Comparison of ENCODE assay signal across 8 mouse cellular contexts in the genomic region with DNA sequence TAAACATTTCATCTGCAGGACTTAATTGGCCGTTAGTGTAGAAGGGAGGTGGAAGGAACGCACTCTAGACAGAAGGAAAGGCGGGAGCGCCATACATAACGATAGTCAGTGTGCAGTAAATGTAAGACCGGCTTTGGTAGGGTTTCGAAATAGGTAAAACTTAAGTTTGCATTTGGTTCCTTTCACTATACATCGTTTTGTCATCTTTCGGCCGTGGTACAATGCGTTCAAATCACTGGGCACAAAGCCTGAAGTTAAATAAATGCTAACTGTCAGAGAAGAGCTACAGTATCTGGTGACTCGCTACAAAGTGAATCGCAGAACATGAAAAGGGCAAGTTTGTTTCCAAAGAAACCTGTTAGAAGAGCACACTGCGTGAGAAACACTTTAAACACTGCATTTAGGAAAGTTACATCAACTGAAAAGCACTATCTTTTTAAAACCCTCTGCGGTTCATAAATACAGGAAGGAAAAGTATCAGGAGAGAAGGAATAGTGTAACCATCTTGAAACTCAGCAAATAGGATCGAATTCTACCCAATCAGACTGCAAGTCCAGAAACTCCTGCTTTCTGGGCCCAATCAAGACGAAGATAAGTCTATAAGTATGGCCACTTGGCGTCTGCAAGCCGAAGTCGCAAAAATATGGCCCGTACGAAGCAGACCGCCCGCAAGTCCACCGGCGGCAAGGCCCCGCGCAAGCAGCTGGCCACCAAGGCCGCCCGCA. TPM values are rescaled to one million over a fixed set of nuclear protein-coding genes. Genes with fewer than 3 reads are reported as not detected.
A peak's percentile ranks its signal among the peaks of the same experiment; 100 is the strongest.
DNase-seq lines count a peak whose midpoint lies in the region; TF ChIP-seq lines count a peak whose summit lies in the region.

Hist2h3b (plus strand) TSS at position 604 of the 725 bp plus-strand sequence.

- DNase-seq in adipocyte (ENCODE audit: low spot score): peak; percentile 90
- peak; percentile 66 for DNase-seq in gastrocnemius, postnatal 10 days
- peak; percentile 88 for DNase-seq in induced T-regulatory cell, adult 2 months (ENCODE audit: low read depth)
- DNase-seq in left cerebral cortex, adult 8-10 months (ENCODE audit: low spot score in 2 of 2): peak; percentile 74 to 84
- peak; percentile 60 for DNase-seq in right cerebral cortex, postnatal 14 days
- peak; percentile 67 for DNase-seq in urinary bladder, postnatal 25 days (ENCODE audit: low spot score)

- H3K4me1 ChIP-seq in cortical plate, adult 2 months (ENCODE audit: control insufficient read depth, insufficient read depth, low read length): peaks cover 3% of the 10 kb centered on the region; the same call in 1 of the 2 replicates
- peaks cover 48% of the 10 kb centered on the region for H3K4me1 ChIP-seq in megakaryocyte, embryonic 14.5 days

- TF ChIP-seq POLR2A in cortical plate, adult 2 months (IDR thresholded peaks at IDR 0.05; ENCODE audit: extremely low read depth, insufficient read depth, low read length): peak; percentile 97

- no peaks in the 10 kb centered on the region for H3K36me3 ChIP-seq in megakaryocyte, embryonic 14.5 days (replicated peaks; ENCODE audit: low read length)

- no peaks in the 10 kb centered on the region for H3K27me3 ChIP-seq in megakaryocyte, embryonic 14.5 days (replicated peaks)

- no peak for TF ChIP-seq CTCF in cortical plate, adult 2 months (IDR thresholded peaks at IDR 0.05; ENCODE audit: extremely low read depth, insufficient read depth, low read length)

- peak within 1 kb of the TSS; percentile 95 for H3K27ac ChIP-seq in cortical plate, adult 2 months (ENCODE audit: insufficient read depth, low read length)

- H3K4me3 ChIP-seq in cortical plate, adult 2 months (ENCODE audit: insufficient read depth, low read length): peak within 1 kb of the TSS; percentile 72
- H3K4me3 ChIP-seq in megakaryocyte, embryonic 14.5 days (replicated peaks): peak within 1 kb of the TSS; percentile 94

- no peaks in the 10 kb centered on the region for H3K9me3 ChIP-seq in megakaryocyte, embryonic 14.5 days

RNA-seq across cellular contexts. Expression of gene Hist2h3b, which starts in this region (rescaled TPM):
- polyA plus RNA-seq in cortical plate, adult 2 months (2012; rRNA removed): 3.3 and 9.5 TPM in 2 replicates
- total RNA-seq in gastrocnemius, postnatal 10 days (2021): 100 to 1,000 TPM; 371 to 396 TPM
- 10 to 100 TPM; 45.5 to 68.8 (median 61.8) TPM for total RNA-seq in left cerebral cortex, adult 8-10 months (2022)
- polyA plus RNA-seq in megakaryocyte, embryonic 14.5 days (2012; ENCODE audit: insufficient read depth, low replicate concordance): 84.7 and 122 TPM in 2 replicates

Comparison
In these comparisons a context has a peak if more than half of its experiments do, and no peak if none do; other contexts are left out.
1. Peak in every context shown above with its lines: DNase-seq, H3K4me3 ChIP-seq and H3K27ac ChIP-seq.
2. RNA of gene Hist2h3b (total RNA-seq): 371 to 396 TPM in gastrocnemius, postnatal 10 days; 45.5 to 68.8 TPM in left cerebral cortex, adult 8-10 months; every median in the first group is over 4 times any median in the second.